Mouse (Mus musculus): ENCODE measurements around the gene Irx1. TPM values are rescaled to one million over a fixed set of nuclear protein-coding genes. Genes with fewer than 3 reads are reported as not detected.

Irx1 gene
- total RNA-seq (2022): under 1 TPM; 0.27 to 0.93 (median 0.60) TPM

GRCm38 (mm10) chr13:71963356-71964351 is at the start of gene Irx1:
TSS of gene Irx1 (minus strand) at chr13:71963723.
- no peak for DNase-seq (ENCODE audit: low spot score in 2 of 2)

DNA sequence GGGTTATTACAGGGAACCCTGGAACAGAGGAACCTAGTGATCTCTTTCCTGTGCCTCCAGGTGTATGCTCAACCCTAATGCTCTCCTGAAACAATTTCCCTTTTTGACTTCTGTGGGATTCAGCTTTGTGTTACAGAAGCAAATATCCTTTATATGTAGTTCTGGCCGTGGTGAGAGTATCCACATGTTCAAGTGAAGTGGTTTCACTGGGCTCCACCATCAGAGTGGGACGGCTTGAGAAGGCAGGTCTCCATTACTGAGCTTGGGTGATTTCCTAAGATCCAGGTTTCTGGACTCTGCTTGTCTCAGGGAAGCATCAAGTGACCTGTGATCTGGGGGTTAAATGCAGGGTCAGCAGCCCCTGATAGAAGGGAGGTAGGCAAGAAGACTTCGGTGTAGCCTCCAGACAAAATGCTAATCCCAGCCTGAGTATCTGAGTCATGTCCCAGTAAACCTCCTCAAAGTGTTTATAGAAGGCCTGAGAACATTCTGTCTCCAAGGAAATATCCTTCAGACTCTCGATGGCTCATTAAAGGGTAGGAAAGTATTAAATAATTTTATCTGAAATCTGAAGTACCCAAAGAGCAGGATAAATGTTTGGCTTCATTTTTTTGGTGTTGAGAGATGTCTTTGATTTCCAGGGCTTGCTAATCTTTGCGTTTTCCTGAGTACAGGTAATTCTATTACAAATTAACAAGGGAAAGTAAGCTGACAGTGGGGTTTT is 16.6 kb upstream of the Irx1 start:
- DNase-seq (ENCODE audit: low spot score in 2 of 2): no peak

GRCm38 (mm10) chr13:71975753-71976152 is 12.2 kb upstream of the Irx1 start:
- no peak for DNase-seq (ENCODE audit: low spot score in 2 of 2)

DNA sequence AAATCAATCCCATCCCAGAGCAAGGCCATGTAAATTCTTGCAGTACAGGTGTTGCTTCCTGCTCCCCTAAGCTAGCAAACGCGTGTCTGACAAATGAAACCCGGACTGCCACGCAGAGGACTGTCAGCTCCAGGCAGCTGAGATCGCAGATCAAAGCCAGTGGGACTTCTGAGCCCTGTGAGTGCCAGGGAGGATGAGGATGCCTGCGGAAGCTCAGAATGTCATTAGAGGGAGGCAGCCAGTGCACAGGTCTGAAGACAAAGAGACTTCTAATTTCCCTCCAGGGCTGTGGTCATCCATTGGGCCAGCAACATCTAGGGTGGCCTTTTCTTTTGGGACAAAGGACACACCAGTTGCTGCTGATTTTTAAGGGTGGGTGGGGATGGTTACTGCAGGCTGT is 4.8 kb upstream of the Irx1 start:
- DNase-seq (ENCODE audit: low spot score in 2 of 2): no peak

DNA sequence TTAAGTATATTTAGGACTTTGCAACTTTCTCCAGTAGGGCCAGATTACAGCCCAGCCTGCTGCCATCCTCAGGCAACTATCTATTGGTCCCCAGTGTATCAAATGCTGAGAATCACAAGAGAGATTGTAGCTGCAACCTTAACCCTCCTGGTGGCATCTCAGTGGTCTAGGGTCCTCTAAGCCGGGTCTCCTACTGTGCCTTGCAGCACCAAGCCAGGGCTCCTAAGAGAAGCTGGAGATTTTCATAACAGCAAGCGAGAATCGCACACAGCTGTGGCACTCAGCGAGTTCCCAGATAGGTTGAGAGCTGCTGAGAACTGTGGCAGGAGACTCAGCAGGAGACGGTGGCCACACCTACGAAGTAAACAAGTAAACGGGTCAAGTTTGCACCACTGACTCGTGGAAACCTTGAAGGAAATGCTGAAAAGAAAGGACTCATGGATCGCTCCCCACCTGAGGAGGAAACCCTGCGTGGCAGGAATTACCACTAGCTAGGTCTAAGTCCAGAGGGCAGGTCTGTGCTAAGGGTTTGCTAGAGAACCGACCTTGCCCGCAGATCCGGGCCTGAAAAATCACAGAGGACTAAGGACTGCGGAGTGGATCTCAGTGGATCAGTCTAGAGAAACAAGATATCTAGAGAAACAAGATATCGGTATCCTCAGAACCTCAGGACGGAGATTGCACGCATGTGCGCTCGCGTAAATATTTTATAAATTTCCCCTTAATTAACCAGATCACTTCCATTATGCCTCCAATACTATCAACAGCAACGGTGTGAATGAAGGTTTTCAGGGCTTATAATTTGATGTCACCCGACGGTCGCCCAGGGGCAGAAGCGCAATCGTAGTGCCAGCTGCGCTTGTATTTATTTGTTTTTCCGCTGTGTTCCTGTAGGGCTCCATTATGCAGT is 4.1 kb upstream of the Irx1 start:
- DNase-seq (ENCODE audit: low spot score in 2 of 2): no peak

GRCm38 (mm10) chr13:71966631-71967030 is 3.1 kb upstream of the Irx1 start:
- no peak for DNase-seq (ENCODE audit: low spot score in 2 of 2)

DNA sequence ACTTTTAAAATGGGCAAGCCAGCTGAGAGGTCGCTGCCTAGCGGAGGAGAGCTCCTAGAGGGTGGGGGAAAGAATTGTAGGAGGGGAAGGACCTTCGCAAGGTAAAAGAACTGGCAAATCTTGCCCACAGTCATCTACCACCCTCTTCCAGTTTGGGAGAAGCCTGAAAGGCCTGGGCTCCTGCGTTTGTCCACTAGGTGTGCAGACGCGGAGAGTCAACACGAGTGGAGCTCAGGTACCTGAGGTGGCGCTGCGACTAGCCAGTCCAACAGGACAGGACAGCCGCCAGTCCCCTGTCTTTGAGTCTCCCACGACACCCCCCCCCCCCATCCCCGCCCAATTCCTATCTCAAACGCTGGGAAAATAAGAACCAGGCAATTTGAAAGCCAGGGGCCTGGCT is 843 bp upstream of the Irx1 start:
- no peak for DNase-seq (ENCODE audit: low spot score in 2 of 2)

DNA sequence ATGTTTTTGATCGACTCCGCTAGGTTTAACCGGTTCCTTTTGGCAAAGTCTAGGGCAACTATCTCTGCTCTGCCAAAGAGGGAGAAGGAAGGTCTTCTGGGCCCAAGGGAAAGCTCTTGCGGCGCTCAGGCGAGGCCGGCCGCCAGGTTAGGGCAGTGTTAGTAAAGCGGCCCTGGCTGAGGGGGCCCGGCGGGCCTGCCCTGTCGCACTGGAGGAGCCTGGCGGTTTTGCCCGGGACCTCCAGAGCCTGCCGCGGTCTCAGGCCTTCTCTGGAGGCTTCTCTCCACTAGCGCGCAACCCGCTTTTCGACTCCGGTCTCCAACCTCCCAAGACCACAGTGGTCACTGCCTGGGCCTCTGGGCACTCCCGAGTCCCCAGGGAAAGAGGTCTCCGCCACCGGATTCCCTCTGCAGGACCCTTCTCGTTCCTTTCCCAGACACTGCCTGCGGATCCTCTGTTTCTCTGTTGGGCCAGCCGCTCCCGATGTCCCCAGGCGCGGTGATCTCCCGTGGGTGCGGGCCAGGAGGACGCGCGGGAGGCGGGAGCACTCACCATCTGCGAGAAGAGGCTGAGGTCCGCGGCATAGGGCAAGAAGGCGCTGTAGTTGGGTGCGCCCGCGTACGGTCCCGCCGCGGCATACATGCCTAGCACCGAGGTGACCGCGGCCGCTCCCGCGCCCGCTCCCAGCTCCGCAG is 715 bp downstream of the Irx1 start:
- no peak for DNase-seq (ENCODE audit: low spot score in 2 of 2)

GRCm38 (mm10) chr13:71961891-71962660 is 1.4 kb downstream of the Irx1 start:
- DNase-seq (ENCODE audit: low spot score in 2 of 2): no peak

DNA sequence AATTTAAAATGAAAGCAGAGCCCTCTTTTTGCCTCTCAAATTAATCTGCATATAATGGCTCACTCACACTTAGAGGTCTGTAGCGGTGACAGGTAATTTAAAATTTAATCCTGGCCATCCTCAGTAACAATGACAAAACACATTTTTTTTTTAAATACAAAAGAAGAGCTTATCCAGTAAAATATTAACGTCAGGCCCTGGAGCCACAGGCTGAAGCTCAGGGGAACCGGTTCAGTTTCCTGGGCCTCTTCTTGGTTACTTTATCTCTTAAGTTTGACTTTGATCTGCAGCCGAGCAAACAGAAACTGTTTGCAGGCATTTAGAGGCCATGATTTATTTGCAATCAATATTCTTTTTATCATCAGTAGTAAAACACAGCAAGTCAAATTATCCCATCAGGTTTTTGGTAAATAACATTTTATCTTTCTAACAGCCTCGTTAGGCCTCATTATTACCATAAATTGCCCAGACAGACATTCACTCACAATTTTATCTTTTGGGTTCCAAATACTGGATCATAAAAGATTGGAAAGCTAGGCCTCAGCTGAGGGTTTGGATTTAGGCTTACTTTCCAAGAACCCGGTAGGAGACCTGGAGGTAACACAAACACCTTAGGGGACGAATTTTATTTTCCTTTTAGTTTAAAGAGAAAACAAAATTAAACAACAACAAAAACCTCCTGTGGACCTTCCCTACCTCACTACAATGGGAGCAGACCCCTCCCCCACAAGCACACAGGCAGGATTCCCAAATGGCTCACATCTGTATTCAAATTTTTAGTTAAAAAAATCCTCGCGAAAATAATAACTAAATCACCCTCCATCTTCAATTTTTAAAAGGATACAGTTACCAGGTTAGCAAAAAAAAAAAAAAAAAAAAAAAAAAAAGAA is 2.4 kb downstream of the Irx1 start:
- no peak for DNase-seq (ENCODE audit: low spot score in 2 of 2)

- DNase-seq (ENCODE audit: low spot score in 2 of 2): no peak
These were observed 3.2 kb downstream of the Irx1 start for GRCm38 (mm10) chr13:71960277-71960672.

- no peak for DNase-seq (ENCODE audit: low spot score in 2 of 2)
These were observed 3.9 kb downstream of the Irx1 start for GRCm38 (mm10) chr13:71959361-71960276.

DNA sequence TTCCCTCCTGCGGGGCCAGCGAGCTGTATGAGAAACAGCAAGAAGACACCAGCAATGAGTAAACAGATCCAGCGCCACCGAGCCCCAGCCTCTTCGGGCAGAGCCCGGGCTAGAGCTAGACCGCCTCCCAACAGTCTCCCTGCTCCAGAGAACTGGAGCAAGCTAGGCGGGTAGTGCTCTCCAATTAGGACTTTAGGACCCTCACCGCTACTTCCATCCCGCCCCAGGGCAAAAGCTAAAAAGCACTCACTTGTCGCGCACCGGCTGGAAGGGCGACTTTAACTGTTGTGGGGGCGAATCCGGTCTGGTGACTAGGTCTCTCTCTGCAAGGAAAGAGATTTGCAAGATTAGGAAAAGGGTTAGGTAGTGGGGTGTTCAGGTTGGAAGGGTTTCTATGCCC is 4.9 kb downstream of the Irx1 start:
- DNase-seq (ENCODE audit: low spot score in 2 of 2): no peak

DNA sequence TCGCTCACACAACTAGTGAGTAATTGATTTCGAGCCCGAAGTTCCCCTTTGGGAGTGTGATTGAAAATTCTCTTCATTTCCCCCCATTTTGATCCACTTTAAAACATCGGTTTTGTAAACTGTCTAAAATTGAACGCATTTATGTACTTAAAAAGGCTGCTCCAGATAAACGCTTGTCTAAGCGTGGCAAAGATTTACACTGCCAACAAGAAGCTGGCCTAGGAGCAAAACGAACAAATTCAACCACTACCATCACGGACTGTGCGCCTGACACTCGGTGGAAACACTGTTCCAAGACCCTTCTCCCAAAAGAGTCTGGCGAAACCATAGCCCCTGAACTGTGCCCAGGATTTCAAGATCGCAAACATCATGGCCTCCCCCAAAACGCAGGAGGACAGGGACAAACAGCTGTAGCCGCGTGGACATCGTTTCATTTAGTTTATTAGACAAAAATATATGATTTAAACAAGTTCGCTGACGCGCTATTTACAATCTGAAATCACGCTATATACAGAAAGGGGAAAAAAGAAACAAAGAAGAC is 5.6 kb downstream of the Irx1 start:
- no peak for DNase-seq (ENCODE audit: low spot score in 2 of 2)

DNA sequence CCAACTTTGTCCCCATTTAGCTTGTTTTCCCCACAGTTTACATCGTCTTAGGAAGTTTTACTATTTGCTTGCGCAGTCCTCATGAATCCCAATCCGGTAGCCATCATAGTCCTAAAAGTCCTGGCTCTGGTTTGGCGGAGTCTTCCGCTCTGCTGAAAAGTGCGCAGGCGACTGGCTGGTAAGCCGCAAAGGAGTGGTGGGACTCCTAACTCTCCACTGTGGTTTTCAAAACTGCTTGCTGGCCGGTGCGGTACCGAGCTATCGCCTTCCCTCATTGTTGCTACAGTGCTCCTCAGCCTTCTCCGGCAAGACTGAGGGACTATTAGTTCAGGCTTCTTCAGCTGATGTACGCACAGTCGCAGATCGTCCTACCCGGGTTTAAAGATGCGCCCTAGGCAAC is 6.4 kb downstream of the Irx1 start:
- no peak for DNase-seq (ENCODE audit: low spot score in 2 of 2)

DNA sequence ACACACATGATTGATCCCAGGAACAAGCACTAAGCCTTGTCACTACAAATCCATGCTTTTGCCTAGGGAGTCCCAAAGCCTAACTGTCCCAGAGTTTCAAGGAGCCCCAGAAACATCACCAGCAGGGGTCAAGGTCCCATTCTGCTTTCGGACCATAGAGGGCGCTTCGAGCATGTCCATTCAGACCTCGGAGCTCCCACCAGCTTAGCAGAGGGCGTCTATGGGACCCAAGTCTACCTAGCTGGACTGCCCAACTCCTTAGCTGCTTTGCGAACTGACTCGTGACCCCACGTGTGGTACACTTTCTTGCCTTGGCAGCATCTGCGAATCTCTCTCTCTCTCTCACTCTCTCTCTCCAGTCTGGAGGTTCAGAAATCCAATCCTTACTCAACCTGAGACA is 7.0 kb downstream of the Irx1 start:
- DNase-seq (ENCODE audit: low spot score in 2 of 2): no peak

GRCm38 (mm10) chr13:71951966-71952365 is 11.6 kb downstream of the Irx1 start:
- DNase-seq (ENCODE audit: low spot score in 2 of 2): no peak

- DNase-seq (ENCODE audit: low spot score in 2 of 2): no peak
These were observed 13.7 kb downstream of the Irx1 start for GRCm38 (mm10) chr13:71949859-71950258.
